Mouse (Mus musculus) lung, embryonic 14.5 days (tissue): ENCODE data around the gene Tap1. TPM values are rescaled to one million over a fixed set of nuclear protein-coding genes. Genes with fewer than 3 reads are reported as not detected.

Source experiments
- ATAC-seq: fragments of 200-750 bp; cut with Nextera tagmentation; 2 replicates; pipeline ENCODE4 v1.8.0; 2017; ENCODE audit warnings: mild to moderate bottlenecking, moderate TSS enrichment, moderate library complexity; ENCODE audit not compliant: insufficient read depth
- DNase-seq: peaks from one replicate; pipeline ENCODE4 v3.0.0-alpha.2; 2015
- H3K27ac ChIP-seq: fragments of 300-500 bp; sonication (generic); 2 replicates; pipeline ENCODE4 v1.5.1; 2014; ENCODE audit warnings: low read depth, mild to moderate bottlenecking, moderate library complexity
- H3K27me3 ChIP-seq: fragments of 300-500 bp; sonication (generic); 2 replicates; pipeline ENCODE4 v1.6.1; 2014; ENCODE audit warnings: low read length, control low read depth; ENCODE audit not compliant: insufficient read depth
- H3K36me3 ChIP-seq: fragments of 300-500 bp; sonication (generic); 2 replicates; pipeline ENCODE4 v1.6.1; 2014; ENCODE audit warnings: control low read depth; ENCODE audit not compliant: insufficient read depth
- H3K4me1 ChIP-seq: fragments of 300-500 bp; sonication (generic); 2 replicates; pipeline ENCODE4 v1.6.1; 2014; ENCODE audit warnings: antibody characterized with exemption, control low read depth; ENCODE audit not compliant: insufficient read depth
- H3K4me2 ChIP-seq: fragments of 300-500 bp; sonication (generic); 2 replicates; pipeline ENCODE4 v1.6.1; 2014; ENCODE audit warnings: mild to moderate bottlenecking
- H3K4me3 ChIP-seq: fragments of 300-500 bp; sonication (generic); 2 replicates; pipeline ENCODE4 v1.5.1; 2014; ENCODE audit warnings: low read depth, low read length
- H3K9ac ChIP-seq: fragments of 300-500 bp; sonication (generic); 2 replicates; pipeline ENCODE4 v1.6.1; 2014
- H3K9me3 ChIP-seq: fragments of 300-500 bp; sonication (generic); 2 replicates; pipeline ENCODE4 v1.6.1; 2016; ENCODE audit warnings: low read depth, low read length, control low read depth
- CTCF ChIP-seq: IDR thresholded peaks from 2 replicates; pipeline ENCODE4 v1.5.1; 2016; ENCODE audit warnings: antibody characterized with exemption, low read depth
- WGBS: fragments of 180-500 bp; shearing (Covaris S2); extraction: QIAGEN DNeasy Blood & Tissue Kit; methylation state at CpG from one replicate; pipeline ENCODE4 v1.1.7; 2014; 5-methylcytosine and 5-hydroxymethylcytosine counted together
- polyA plus RNA-seq: library from polyadenylated mRNA; unstranded; fragments of >200 nt; fragmentation: Nextera tagmentation; extraction: Ambion mirVana; gene quantifications from 2 replicates; pipeline ENCODE4 v1.2.1, GENCODE M21; 2014

Tap1 gene
- polyA plus RNA-seq, 1 experiment from 2014 or later, result 4.0 TPM

DNA sequence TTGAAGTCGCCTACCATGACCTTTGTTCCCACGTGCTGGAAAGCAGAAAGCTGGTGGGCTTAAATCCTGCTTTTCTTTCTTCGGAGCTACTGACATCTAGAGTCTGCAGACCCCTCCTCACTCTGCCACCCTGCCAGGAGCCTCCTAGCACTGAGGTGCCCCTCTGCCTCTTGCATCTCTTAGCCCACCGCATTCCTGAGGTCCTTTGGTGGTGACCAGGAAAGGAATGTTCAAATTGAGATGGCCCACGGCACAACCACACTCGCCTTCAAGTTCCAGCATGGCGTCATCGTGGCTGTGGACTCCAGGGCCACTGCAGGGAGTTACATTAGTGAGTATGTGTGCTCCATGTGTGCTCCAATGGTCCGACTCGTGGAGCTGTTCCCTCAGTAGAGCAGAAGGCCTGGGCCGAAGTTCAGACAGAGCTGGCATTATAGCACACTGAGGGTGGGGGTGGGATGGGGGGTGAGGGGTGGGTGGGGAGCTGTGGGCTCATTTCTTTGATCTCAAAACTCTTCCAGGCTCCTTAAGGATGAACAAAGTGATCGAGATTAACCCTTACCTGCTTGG is 11.8 kb downstream of the Tap1 start:
- Histone ChIP-seq H3K9ac (no peak overlapping the region), H3K9me3 (no peaks in the 10 kb centered on the region), H3K27me3 (peaks cover 51% of the 10 kb centered on the region), H3K27ac (no peak overlapping the region), H3K4me3 (no peak overlapping the region), H3K36me3 (no peaks in the 10 kb centered on the region), H3K4me2 (no peak overlapping the region), H3K4me1 (no peaks in the 10 kb centered on the region)
- 59% methylated on average over 12 of the region's 12 CpGs for WGBS
- DNase-seq (no peak), ATAC-seq (no peak)
- TF ChIP-seq CTCF, result no peak

DNA sequence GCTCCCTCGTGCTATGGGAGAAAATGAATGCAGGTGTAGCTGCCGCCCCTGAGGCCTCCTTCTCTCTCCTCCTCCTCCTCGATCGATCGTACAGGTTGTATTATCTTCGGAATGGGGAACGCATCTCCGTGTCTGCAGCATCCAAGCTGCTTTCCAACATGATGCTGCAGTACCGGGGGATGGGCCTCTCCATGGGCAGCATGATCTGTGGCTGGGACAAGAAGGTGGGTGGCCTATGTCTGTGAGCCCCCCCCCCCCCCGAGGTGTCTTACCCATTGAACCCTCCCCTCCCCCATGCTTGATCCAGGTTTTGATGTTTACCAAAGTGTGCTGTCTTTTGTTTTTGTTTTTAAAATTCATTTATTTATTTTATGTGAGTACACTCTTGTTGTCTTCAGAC is 12.7 kb downstream of the Tap1 start:
- WGBS, result 83% methylated on average over 10 of the region's 10 CpGs
- Histone ChIP-seq H3K4me2 (no peak overlapping the region), H3K9ac (no peak overlapping the region), H3K27ac (no peak overlapping the region), H3K36me3 (no peaks in the 10 kb centered on the region), H3K27me3 (peaks cover 46% of the 10 kb centered on the region), H3K9me3 (no peaks in the 10 kb centered on the region), H3K4me3 (no peak overlapping the region), H3K4me1 (no peaks in the 10 kb centered on the region)
- TF ChIP-seq CTCF, result no peak
- DNase-seq, result no peak
- ATAC-seq, result no peak

DNA sequence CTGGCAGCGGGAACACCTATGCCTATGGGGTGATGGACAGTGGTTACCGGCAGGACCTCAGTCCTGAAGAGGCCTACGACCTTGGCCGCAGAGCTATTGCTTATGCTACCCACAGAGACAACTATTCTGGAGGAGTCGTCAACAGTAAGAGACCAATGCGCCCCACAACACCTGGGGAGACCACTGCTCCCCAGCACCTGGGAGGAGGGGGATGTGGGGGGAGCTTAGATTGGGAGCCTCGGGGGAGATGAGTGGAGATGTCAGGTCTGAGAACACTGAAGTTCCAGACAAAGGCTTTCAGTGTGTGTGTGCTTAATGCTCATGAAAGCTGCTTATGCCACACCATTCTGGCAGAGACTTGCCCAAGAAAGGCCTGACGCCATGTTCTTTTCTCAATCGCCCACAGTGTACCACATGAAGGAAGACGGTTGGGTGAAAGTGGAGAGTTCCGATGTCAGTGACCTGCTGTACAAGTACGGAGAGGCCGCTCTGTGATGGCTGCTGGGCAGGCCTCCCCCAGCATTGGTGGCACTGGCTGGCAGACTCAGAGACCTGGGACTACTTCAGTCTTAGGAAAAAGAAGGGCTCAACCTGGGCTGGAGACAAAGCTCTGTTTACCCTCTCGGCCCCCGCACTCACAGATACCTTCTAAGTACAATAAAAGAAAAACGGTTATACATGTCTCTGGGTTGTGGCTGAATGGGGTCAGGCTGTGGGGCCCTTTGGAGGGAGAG is 13.6 kb downstream of the Tap1 start:
- 83% methylated on average over 16 of the region's 16 CpGs for WGBS
- ATAC-seq, result no peak
- Histone ChIP-seq H3K4me2 (no peak overlapping the region), H3K9me3 (no peaks in the 10 kb centered on the region), H3K9ac (no peak overlapping the region), H3K27me3 (peaks cover 46% of the 10 kb centered on the region), H3K4me3 (no peak overlapping the region), H3K4me1 (no peaks in the 10 kb centered on the region), H3K27ac (no peak overlapping the region), H3K36me3 (no peaks in the 10 kb centered on the region)
- no peak for TF ChIP-seq CTCF
- DNase-seq, result no peak

DNA sequence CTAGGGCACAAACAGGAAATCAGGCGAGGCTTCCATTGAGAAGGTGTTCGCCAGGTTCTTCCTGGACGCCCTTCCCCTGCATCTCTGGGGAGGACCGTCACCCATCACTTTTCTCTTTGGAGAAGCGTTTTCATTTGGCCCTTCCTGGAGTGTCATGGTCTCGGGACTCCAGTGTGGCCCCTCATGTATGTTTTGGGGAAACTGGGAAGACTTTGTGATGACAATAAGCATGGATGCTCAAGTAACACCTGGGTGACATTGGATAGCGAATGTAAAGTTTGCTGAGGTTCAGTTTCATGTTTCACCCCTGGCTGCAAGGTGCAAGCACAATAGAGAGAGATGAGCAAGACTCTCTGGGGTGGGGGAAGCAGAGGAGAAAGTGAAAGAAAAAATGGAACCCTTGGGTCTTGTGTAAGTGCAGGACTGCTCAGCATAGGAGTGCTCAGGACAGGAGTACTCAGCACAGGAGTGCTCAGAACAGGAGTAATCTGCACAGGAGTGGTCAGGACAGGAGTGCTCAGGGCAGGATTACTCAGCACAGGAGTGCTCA is 14.2 kb downstream of the Tap1 start:
- H3K36me3 ChIP-seq, result no peaks in the 10 kb centered on the region
- no peak overlapping the region for H3K4me2 ChIP-seq
- no peak for TF ChIP-seq CTCF
- no peaks in the 10 kb centered on the region for H3K4me1 ChIP-seq
- DNase-seq (no peak), ATAC-seq (no peak)
- no peak overlapping the region for H3K27ac ChIP-seq
- no peaks in the 10 kb centered on the region for H3K9me3 ChIP-seq
- no peak overlapping the region for H3K9ac ChIP-seq
- 57% methylated on average over 7 of the region's 7 CpGs for WGBS
- H3K4me3 ChIP-seq, result no peak overlapping the region
- H3K27me3 ChIP-seq, result peaks cover 40% of the 10 kb centered on the region

DNA sequence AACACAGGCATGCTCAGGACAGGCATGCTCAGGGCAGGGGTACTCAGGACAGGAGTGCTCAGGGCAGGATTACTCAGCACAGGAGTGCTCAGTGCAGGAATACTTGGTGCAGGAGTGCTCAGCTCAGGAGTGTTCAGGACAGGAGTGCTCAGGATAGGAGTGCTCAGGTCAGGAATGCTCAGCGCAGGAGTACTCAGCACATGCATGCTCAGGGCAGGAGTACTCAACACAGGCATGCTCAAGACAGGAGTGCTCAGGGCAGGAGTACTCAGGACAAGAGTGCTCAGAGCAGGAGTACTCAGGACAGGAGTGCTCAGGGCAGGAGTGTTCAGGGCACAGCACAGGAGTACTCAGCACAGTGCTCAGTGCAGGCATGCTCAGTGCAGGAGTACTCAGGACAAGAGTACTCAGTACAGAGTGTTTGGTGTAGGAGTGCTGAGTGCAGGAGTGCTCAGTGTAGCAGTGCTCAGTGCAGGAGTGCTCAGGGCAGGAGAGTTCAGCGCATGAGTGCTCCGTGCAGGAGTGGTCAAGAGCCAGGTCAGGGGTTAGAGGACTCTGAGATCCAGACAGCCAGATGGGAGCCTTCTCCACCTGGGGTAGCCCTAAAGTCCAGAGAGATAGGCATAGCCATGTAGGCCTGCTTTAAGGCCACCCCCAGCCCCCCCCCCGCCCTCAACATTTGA is 15.5 kb downstream of the Tap1 start:
- no peak overlapping the region for H3K4me2 ChIP-seq
- no peak for TF ChIP-seq CTCF
- H3K27me3 ChIP-seq, result peaks cover 31% of the 10 kb centered on the region
- H3K9ac ChIP-seq, result no peak overlapping the region
- no peaks in the 10 kb centered on the region for H3K36me3 ChIP-seq
- no peak overlapping the region for H3K27ac ChIP-seq
- WGBS, result 70% methylated on average over 4 of the region's 4 CpGs
- no peaks in the 10 kb centered on the region for H3K4me1 ChIP-seq
- no peak overlapping the region for H3K4me3 ChIP-seq
- ATAC-seq (no peak), DNase-seq (no peak)
- H3K9me3 ChIP-seq, result no peaks in the 10 kb centered on the region

DNA sequence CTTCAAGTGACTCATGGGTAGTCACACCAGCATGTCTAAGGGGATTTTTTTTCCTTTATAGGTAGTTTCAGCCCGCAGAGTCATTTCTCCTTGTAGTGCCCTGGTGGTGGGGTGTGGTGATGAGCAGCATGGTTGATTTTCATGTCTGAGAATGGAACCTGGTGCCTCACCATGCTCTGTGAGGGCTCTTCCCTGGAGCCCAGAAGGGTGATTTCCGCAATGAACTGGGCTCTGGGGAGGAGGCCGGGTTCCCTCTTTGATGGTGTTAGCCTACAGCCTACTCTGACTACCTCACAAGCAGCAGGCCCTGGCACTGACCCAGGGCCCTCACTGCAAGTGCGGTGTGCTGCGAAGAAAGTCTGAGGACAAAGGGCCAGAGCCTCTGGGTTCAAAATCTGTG is 16.1 kb downstream of the Tap1 start, which contains the start of gene Tap2:
TSS of gene Tap2 (plus strand) at position 84 of the 400 bp plus-strand sequence.
- no peaks in the 10 kb centered on the region for H3K9me3 ChIP-seq
- H3K4me1 ChIP-seq, result no peaks in the 10 kb centered on the region
- no peak for TF ChIP-seq CTCF
- ATAC-seq, result no peak
- peaks cover 26% of the 10 kb centered on the region for H3K27me3 ChIP-seq
- no peaks in the 10 kb centered on the region for H3K36me3 ChIP-seq
- WGBS, result 65% methylated on average over 5 of the region's 5 CpGs
- peak within 1 kb of the TSS; percentile 93 for H3K4me2 ChIP-seq
- peak within 1 kb of the TSS; percentile 69 for H3K4me3 ChIP-seq
- no peak within 1 kb of the TSS for H3K27ac ChIP-seq
- peak within 1 kb of the TSS; percentile 66 for H3K9ac ChIP-seq
- DNase-seq, result no peak
